Mouse (Mus musculus): ENCODE results near the gene Mrpl50. TPM values are rescaled to one million over a fixed set of nuclear protein-coding genes. Genes with fewer than 3 reads are reported as not detected.

Gene Mrpl50
- 10 to 100 TPM; 46.1 to 47.0 TPM for total RNA-seq (2021)

- intact Hi-C loops (cut with DNase I), result no loop called here
- DNase-seq (ENCODE audit: low spot score), result peak; percentile 92
Observed at GRCm38 (mm10) chr4:49520572-49521340, at the start of gene Mrpl50, which contains the start of gene Zfp189. Gene Mrpl50 (minus strand): TSS chr4:49521093. Gene Zfp189 (plus strand): TSS chr4:49521176.

DNA sequence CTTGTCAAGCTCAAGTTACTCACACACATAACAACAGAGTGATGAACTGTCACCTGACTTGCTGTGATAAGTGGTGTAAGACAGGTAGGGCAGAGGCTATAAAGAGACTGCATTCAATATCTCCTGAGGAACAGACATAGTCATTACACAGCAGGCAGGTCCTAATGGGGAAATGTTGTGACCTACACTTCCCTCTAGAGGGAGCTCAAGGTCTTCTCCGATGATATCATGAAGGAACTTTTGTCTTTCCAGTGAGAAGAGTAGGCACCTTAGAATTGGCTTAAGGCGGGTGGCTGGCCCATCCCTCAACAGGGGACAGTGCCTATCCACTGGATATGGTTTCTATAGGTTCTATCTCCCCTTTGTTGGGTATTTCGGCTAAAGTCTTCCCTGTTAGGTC, 46.7 kb upstream of the Mrpl50 start:
- intact Hi-C loops (cut with DNase I), result loop anchor here (1.0 to 2.0 kb wide), 2 partner anchors 29 to 60 kb away; partner anchors contain the start of gene Tmem246
- no peak for DNase-seq (ENCODE audit: low spot score)

GRCm38 (mm10) chr4:49559915-49560772, 39.3 kb upstream of the Mrpl50 start:
- peak; percentile 33 for DNase-seq (ENCODE audit: low spot score)
- intact Hi-C loops (cut with DNase I), result no loop called here

DNA sequence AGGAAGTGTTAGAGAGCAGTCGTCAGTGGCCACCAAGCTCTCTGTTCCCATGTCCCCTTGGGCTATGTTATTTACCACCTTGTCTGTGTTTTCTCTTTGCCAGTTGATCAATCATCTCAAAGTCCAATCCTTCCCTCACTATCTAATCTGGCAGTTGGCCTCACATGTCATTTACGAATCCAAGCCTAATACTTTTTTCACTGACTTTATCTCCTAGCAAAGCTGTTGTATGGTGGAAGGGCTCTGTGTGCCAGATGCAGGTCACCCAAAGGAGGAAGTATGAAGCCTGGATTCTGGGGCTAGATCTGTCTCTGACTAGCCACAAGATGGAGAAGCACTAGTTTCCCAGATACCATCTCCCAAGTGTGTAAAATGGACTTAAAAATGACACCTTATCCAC, 37.3 kb upstream of the Mrpl50 start:
- intact Hi-C loops (cut with DNase I), result no loop called here
- DNase-seq (ENCODE audit: low spot score), result no peak

DNA sequence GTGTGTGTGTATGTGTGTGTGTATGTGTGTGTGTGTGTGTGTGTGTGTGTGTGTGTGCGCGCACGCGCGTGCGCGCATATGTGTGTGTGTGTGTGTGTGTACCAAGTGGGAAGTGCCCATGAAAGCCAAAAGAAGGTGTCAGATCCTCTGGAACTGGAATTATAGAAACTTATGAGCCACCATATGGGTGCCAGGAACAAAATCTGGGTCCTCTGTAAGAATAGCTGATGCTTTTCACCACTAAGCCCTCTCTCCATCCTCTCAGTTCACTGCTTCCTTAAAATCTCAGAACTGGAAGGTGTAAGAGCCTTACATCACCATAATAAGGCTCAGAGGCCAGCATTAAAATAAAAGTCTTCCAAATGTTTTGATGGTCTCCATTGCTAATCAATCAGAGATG, 36.5 kb upstream of the Mrpl50 start:
- no peak for DNase-seq (ENCODE audit: low spot score)
- intact Hi-C loops (cut with DNase I), result no loop called here

GRCm38 (mm10) chr4:49553380-49553779, 32.5 kb upstream of the Mrpl50 start:
- intact Hi-C loops (cut with DNase I), result no loop called here
- DNase-seq (ENCODE audit: low spot score), result no peak

- intact Hi-C loops (cut with DNase I), result no loop called here
- DNase-seq (ENCODE audit: low spot score), result no peak
Observed at GRCm38 (mm10) chr4:49549383-49549782, 28.5 kb upstream of the Mrpl50 start, which contains the start of gene Aldob. Gene Aldob (minus strand): TSS chr4:49549546.

DNA sequence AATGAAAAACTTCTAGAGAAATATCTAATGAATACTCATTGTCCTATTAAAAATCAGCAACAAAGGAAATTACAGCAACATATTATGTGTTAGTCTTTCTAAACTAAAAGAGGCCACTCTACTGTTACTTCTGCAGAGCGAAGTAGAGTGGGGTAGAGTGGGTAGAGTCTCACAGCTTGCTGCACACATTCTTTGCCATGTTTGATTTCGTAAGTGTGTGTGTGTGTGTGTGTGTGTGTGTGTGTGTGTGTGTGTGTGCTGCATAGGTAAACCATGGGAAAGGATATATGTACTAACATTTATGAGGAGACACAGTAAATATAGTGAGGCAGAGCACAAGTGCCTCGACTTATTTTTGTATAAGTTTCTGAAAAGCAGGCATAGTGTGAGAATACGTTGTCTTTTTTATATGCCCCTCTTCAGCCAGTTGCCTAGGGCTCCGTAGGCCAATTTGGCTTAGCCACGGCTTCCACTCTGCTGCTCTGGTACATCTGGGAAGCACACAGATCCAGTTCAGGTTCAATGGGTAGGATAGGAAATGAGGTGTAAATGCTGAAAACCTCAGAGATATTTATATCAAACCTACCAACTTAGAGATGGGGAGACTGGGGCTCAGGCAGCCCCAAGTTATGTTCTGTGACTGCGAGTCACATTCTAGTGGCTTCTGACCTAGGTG, 26.8 kb upstream of the Mrpl50 start:
- DNase-seq (ENCODE audit: low spot score), result no peak
- intact Hi-C loops (cut with DNase I), result no loop called here

- no peak for DNase-seq (ENCODE audit: low spot score)
- intact Hi-C loops (cut with DNase I), result no loop called here
Observed at GRCm38 (mm10) chr4:49546873-49547543, 26.1 kb upstream of the Mrpl50 start.

GRCm38 (mm10) chr4:49546026-49546425, 25.1 kb upstream of the Mrpl50 start:
- DNase-seq (ENCODE audit: low spot score), result no peak

DNA sequence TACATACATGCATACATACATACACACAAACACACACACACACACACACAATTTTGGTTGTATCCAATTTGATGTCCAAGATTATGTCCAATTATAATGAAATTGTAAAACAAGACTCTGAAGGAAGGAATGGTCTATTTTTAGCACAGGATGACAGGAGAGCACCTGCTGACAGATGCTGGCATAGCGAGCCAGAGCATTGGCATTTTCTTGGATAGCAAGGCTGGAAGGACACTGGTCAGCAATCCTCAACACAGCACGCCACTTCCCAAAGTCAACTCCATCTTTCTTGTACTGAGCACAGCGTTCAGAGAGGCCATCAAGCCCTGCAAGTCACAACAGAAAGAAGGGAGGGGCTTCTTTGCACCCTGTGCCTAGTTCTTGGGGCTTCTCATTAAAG, 20.1 kb upstream of the Mrpl50 start:
- intact Hi-C loops (cut with DNase I), result no loop called here
- no peak for DNase-seq (ENCODE audit: low spot score)

More at GRCm38 (mm10) chr4:49546026-49546425, 25.1 kb upstream of the Mrpl50 start:
- intact Hi-C loops (cut with DNase I), result no loop called here

DNA sequence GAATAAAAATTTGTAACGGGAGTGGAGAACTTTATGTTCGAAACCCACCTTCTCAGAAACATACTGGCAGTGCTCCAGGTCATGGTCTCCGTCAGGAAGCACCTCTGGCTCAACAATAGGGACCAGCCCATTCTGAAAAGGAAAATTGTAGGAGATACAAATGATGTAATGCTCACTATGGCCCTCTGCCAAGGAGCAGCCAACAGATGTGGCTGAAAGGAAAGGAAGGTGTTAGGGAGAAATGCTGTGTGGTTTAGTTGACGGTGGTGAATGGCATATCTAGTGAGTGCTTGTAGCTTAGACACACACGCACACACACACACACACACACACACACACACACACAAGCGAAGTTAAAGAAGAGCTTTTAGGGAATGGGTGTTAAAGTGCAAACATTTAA, 18.8 kb upstream of the Mrpl50 start:
- intact Hi-C loops (cut with DNase I), result no loop called here
- DNase-seq (ENCODE audit: low spot score), result no peak

DNA sequence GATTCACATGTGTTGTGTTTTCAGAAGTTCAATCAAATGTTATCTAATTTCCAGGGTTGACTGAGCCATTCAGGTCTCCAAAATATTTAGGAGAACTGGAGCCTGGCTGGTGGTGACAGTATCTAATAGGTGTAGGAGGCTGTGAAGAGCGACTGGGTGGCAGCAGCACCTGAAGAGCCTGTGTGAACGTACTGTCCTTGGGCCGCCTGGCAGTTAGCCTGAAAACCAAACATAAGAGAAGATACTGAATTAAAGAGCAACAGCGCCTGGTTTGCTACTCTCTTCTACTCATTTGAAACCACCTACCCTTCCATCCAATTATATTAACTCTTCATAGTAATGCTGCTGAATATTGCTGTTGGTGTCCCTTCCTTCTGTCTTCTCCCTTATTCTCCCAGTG, 15.8 kb upstream of the Mrpl50 start:
- no peak for DNase-seq (ENCODE audit: low spot score)
- intact Hi-C loops (cut with DNase I), result no loop called here

DNA sequence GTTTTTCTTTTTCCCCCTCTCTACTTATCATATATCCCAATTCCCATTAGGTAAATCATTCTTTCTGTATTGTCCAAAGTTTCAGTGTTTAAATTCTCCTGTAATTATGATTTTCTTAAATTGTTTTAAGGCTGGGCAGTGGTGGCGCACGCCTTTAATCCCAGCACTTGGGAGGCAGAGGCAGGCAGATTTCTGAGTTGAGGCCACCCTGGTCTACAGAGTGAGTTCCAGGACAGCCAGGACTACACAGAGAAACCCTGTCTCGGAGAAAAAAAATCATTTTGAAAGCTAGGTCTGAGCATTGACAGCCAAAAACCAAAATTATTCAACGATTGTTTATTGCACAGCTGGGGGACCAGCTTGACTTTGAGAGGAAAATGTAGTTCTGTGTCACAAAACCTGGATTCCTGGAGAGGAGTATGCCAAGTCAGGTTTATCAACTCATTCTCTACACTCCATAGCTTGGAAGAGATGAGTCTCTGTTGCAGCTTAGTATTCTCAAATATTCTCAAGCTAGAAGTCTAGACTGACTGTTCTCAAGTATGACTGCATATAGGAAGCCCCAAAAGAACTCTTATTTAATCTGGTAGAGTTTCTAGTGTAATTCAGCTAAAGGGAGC, 14.9 kb upstream of the Mrpl50 start:
- intact Hi-C loops (cut with DNase I), result no loop called here
- no peak for DNase-seq (ENCODE audit: low spot score)

DNA sequence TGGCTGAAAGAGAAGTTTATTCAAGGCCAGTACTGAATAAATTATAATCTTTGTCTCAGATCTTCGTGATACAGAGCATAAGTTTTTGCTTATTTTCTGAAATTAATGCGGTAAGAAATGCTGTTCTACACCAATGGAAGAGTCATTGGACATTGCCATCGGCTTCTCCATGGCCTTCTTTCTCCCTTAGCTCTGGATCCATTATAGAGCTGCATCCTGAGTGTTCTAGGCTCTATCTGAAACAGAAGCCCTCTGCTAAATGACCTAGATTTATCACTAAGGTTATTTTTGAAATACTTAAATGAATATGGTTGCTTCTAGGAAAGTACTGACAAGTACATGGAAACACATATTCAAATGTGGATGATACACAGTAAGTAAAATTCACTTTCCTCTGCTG, 14.1 kb upstream of the Mrpl50 start:
- intact Hi-C loops (cut with DNase I), result no loop called here
- no peak for DNase-seq (ENCODE audit: low spot score)

- DNase-seq (ENCODE audit: low spot score), result peak; percentile 14
- intact Hi-C loops (cut with DNase I), result loop anchor here (2.0 kb wide), 1 partner anchor 106 kb away; no protein-coding TSS in a partner anchor
Observed at GRCm38 (mm10) chr4:49522576-49522975, 1.7 kb upstream of the Mrpl50 start.

GRCm38 (mm10) chr4:49521346-49521745, 453 bp upstream of the Mrpl50 start:
- intact Hi-C loops (cut with DNase I), result no loop called here
- DNase-seq (ENCODE audit: low spot score), result no peak

- DNase-seq (ENCODE audit: low spot score), result no peak
- intact Hi-C loops (cut with DNase I), result no loop called here
Observed at GRCm38 (mm10) chr4:49519476-49519875, 1.4 kb downstream of the Mrpl50 start.

DNA sequence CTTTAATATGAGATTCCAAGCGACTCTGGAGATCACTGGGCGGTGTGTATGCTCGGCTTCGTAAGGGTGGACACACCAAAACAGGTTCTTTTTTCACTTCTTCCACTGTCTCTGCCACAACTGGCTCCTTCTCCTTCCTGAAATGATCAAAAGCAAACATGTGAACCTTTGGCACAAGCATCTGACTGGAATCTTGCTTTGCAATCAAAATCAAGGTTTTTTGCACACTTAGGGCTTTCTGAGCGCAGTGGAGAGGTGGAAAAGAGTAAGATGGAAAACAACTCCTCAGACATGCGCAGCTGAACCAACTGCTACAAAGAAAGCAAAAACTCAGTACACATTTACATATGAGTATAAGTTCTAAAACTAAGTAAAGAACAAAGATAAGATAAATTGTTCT, 6.5 kb downstream of the Mrpl50 start:
- no peak for DNase-seq (ENCODE audit: low spot score)
- intact Hi-C loops (cut with DNase I), result no loop called here
